Mouse (Mus musculus): Measurements from ENCODE around the gene Pstk. TPM values are rescaled to one million over a fixed set of nuclear protein-coding genes. Genes with fewer than 3 reads are reported as not detected.
"Not testable (repeated sequence)": the region's sequence is repeated elsewhere in the genome, so short reads cannot be mapped to it uniquely, and the experiment has no call there.

Pstk gene
- polyA plus RNA-seq, 1 experiment from 2014 or later = 54.8 TPM

DNA sequence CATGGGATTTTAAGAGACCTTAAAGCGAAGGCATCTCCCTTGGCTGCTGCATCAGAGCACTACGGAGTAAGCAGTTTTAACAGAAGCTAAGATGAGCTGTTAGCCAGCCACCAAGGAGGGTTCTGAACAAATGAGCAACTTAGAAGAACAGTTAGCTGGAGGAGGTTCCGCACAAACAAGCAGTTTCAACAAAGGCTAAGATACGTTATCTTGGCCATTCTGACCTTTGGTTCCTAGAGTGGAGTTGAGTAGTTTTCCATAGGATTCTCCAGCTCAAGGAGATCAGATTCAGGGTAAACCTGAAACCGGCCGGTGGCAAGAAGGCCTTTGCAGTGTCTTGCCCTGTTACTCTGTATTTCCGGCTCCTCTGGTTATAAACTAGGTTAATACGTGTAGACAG is 6.8 kb upstream of the Pstk start:
- no peak overlapping the region for H3K4me2 ChIP-seq (replicated peaks)
- WGBS = 96% methylated on average over 8 of the region's 8 CpGs
- no peak overlapping the region for H3K9ac ChIP-seq
- H3K27me3 ChIP-seq = no peaks in the 10 kb centered on the region
- peaks cover 14% of the 10 kb centered on the region for H3K4me1 ChIP-seq
- no peak overlapping the region for H3K27ac ChIP-seq
- H3K4me3 ChIP-seq = no peak overlapping the region
- H3K9me3 ChIP-seq (replicated peaks) = no peaks in the 10 kb centered on the region
- no peak for ATAC-seq (ENCODE audit: low FRiP score)
- 0 out of 2 replicates have a peak, but pooled peaks cover 2% of the 10 kb centered on the region for H3K36me3 ChIP-seq

DNA sequence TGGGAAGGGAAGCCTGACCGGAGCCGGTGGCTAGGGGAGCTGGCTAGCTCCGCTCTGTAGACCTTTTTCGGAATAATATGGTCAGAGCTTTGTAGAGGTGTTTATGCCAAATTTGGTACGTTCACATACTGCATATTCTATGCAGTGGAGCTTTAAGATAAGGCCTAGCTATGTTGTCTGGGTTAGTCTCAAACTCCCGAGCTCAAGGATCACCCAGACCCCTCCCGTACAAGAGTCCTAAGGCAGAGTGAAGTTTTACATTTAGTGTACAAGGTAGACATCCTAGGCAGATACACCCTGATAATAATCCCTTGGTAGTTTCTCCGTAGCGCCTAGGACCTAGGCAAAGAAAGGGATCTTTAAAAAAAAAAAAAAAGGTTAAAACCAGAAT is 524 bp downstream of the Pstk start:
- H3K9ac ChIP-seq = peak overlapping the region; percentile 85
- WGBS = 6% methylated on average over 9 of the region's 9 CpGs
- ATAC-seq (ENCODE audit: low FRiP score) = 0 out of 2 replicates have a peak, but pooled peaks have one; percentile 19

DNA sequence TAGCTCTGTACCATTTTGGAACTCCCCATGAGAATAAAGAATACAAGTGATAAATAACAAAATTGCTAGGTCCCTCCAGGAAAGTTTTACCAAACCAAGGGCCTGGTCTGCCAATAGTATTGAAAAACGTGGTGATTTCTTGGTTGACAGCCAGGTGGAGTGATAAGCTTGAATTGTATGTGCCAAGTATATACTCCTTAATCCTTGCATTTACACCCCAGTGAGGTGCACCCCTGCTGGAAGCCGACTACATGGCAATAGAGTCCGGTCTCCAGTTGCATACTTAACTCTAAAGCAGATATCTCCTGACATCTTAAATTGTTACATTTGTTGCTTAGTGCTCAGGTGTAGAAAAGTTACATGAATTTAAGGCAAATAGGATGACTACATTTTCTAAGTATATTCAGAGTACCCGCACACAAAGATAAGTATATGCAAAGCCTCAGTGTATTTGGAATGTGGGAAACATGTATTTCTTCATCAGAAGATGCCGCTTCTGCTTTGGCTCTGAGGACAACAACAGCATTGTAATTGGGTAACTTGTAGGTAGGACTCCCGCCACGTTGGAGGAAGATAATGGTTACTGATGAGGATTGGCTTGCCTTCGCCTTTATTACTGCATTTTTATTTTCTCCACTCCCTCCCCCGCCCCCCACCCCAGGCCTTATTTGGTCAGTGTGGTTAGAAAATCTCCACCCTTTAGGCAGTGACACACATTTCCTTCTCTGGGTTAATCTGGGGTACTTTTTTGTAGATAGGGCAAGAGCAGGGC is 1.1 kb downstream of the Pstk start:
- peak overlapping the region; percentile 79 for H3K4me2 ChIP-seq (replicated peaks)
- no peak for ATAC-seq (ENCODE audit: low FRiP score)
- H3K9me3 ChIP-seq (replicated peaks) = no peaks in the 10 kb centered on the region
- H3K4me3 ChIP-seq = peak overlapping the region; percentile 76
- 78% methylated on average over 9 of the region's 9 CpGs for WGBS
- peaks cover 5% of the 10 kb centered on the region for H3K4me1 ChIP-seq
- peak overlapping the region; percentile 85 for H3K9ac ChIP-seq
- H3K27me3 ChIP-seq = no peaks in the 10 kb centered on the region
- H3K27ac ChIP-seq = no peak overlapping the region
- H3K36me3 ChIP-seq = no peaks in the 10 kb centered on the region

More for the DNA sequence above, 524 bp downstream of the Pstk start:
- H3K27me3 ChIP-seq = no peaks in the 10 kb centered on the region
- H3K36me3 ChIP-seq = no peaks in the 10 kb centered on the region
- peak overlapping the region; percentile 79 for H3K4me2 ChIP-seq (replicated peaks)
- H3K4me3 ChIP-seq = peak overlapping the region; percentile 76
- H3K4me1 ChIP-seq = peaks cover 5% of the 10 kb centered on the region
- H3K9me3 ChIP-seq (replicated peaks) = no peaks in the 10 kb centered on the region
- H3K27ac ChIP-seq = peak overlapping the region; percentile 89

DNA sequence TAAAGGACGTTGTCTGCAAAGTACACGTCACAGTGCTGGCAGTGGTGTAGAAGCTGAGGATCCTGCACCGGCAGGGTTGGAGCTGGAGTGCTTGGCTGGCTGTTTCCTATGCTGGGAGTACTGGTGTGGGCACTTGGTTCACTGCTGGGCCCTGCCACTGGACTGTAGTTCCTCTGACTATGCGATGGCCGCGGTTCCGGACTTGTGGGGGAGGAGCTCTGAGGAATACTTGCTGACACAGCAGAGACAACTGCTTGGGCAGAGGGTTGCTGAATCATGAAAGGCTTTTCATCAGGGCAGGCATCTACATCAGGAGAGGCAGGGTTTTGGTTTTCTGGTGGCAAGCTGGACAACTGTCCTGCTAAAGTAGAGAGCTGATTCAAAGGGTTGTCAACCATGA is 20.8 kb downstream of the Pstk start:
- ATAC-seq (ENCODE audit: low FRiP score); H3K4me3 ChIP-seq; H3K27me3 ChIP-seq; H3K27ac ChIP-seq; H3K9ac ChIP-seq; H3K9me3 ChIP-seq (replicated peaks); H3K4me1 ChIP-seq; H3K4me2 ChIP-seq (replicated peaks): not testable (repeated sequence)
- 87% methylated on average over 6 of the region's 7 CpGs for WGBS
- H3K36me3 ChIP-seq = peaks cover 35% of the 10 kb centered on the region

DNA sequence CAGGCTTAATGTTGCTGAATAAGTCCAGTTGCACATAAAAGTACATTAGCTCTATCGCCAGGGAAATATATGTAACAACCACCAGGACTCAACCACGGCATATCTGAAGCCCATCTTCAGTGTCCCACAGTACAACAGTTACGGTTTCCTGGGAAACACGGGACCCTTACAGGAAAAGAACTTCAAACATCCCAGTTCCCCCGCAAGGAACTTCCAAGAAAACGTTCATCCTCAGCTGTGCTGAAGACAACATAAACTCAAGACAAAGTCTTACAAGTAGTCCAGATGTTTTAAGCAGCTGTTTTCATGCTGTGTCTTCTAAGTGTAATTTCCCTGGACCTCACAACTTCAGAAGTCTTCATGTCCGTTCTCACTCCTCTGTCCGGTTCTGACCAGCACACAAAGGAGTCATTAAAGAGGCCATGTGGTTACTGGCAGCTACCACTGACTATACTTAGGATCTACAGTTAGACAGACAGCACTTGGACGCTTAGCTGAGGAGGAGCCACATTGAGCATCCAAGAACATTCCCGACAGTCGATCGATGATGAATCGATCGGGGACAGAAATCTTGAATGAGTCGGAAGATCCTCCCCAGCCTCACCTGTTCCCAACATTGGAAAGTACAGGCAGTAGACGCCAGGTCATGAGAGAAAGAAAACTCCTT is 38.5 kb downstream of the Pstk start:
- Histone ChIP-seq H3K27me3 (no peaks in the 10 kb centered on the region), H3K9me3 (replicated peaks) (no peaks in the 10 kb centered on the region), H3K4me1 (peaks cover 19% of the 10 kb centered on the region), H3K9ac (peak overlapping the region; percentile 94), H3K4me3 (peak overlapping the region; percentile 97), H3K36me3 (no peaks in the 10 kb centered on the region), H3K27ac (0 out of 2 replicates have a peak overlapping the region, but pooled peaks have one; percentile 77), H3K4me2 (replicated peaks) (peak overlapping the region; percentile 67)
- ATAC-seq (ENCODE audit: low FRiP score) = no peak
- 8% methylated on average over 16 of the region's 16 CpGs for whole genome bisulfite sequencing

DNA sequence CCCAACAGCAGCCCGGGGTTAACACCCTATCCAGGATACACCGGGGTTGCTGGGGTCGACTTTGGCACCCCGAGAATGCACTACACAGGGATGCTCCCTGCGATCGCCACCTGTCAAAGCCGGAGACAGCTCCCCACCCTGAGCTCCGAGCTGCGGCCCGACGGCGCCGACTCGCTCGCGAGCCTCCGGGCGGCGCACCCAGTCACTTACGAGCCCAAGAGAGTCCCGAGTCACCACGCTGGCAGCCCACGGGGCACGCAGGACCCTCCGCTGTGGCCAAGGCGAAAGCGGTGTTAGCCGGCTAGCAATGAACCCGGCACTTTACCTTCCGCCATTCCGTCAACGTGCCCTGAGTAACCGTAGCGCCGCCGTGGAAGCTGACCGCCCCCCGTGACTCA is 39.0 kb downstream of the Pstk start:
- Histone ChIP-seq H3K4me2 (replicated peaks) (peak overlapping the region; percentile 67), H3K27ac (peak overlapping the region; percentile 77), H3K27me3 (no peaks in the 10 kb centered on the region), H3K4me1 (peaks cover 19% of the 10 kb centered on the region), H3K9me3 (replicated peaks) (no peaks in the 10 kb centered on the region), H3K9ac (peak overlapping the region; percentile 94), H3K36me3 (no peaks in the 10 kb centered on the region), H3K4me3 (peak overlapping the region; percentile 97)
- peak; percentile 70 for ATAC-seq (ENCODE audit: low FRiP score)
- under 1% methylated on average over 38 of the region's 38 CpGs for WGBS

DNA sequence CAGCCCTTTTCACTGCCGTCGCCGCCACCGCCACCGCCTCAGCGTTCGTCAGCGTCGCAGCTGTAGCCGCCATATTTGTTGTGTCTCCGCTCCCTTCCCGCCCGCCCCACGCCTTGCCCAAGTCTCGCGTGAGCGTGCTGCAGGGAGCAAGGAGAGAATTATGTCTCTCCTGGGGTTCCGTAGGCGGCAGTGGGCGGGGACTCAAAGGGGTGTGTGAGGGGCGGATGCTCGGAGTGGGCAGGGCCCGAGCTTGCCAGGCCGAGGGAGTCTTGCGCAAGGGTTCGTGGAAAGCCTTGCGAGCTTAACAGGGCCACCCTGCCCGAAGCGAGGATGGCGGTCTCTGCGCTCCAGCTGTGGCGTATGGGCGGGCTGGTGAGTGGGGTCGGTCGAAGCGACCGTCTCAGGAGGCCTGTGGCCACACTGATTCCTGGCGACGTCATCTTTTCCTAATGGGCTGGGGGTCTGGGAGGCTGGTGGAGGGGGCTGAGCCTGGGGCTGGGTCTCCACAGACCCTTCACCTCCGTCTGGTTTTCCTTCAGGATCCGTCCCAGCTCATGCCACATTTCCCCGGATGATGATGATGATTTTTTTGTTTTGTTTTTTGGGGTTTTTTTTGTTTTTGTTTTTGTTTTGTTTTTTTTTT is 39.6 kb downstream of the Pstk start, which contains the start of the genes Ikzf5 and Acadsb:
Gene Ikzf5, minus strand, starts transcription at position 106 of the 643 bp plus-strand sequence.
Gene Acadsb, plus strand, starts transcription at position 186 of the 643 bp plus-strand sequence.
- H3K27ac ChIP-seq = peak within 1 kb of the TSS; percentile 77
- H3K9me3 ChIP-seq (replicated peaks) = no peaks in the 10 kb centered on the region
- H3K27me3 ChIP-seq = no peaks in the 10 kb centered on the region
- peak within 1 kb of the TSS; percentile 94 for H3K9ac ChIP-seq
- peak; percentile 97 for ATAC-seq (ENCODE audit: low FRiP score)
- no peaks in the 10 kb centered on the region for H3K36me3 ChIP-seq
- H3K4me2 ChIP-seq (replicated peaks) = peak within 1 kb of the TSS; percentile 67
- H3K4me1 ChIP-seq = peaks cover 19% of the 10 kb centered on the region
- peak within 1 kb of the TSS; percentile 97 for H3K4me3 ChIP-seq
- WGBS = under 1% methylated on average over 42 of the region's 42 CpGs

DNA sequence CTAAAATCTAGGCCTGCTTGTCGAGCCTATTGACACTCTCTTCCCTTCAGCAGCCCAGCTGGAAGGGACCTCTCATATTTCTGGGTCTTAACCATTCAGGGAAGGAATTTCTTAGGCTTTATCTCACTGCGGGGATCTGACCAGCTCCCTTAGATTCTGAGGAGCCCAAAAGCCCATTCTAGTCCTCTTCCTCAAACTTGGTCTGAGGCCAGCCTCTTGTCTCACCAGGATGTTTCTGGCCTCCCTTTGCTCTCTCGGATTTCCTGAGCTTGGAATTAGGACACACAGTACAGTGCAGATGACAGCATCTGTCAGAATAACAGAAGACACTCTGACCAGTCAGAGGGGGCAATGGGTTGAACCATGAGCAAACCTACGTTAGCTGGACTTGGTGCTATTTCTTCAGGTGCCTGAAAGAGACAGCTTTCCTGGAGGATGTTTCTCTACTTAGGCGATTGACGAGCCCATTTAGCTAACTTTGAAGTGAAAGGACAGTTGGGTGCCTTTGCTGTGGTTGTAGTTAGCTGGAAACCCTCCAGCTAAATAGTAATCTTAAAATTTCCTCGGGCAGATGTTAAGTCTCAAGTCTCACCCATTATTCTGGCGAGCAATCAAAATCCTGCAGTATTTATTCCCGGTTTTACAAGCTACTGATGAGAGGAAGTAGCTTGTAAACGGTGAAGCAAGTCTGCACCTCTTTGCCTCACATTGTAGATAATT is 40.4 kb downstream of the Pstk start:
- 64% methylated on average over 10 of the region's 10 CpGs for WGBS
- Histone ChIP-seq H3K4me2 (replicated peaks) (peak overlapping the region; percentile 55), H3K9me3 (replicated peaks) (no peaks in the 10 kb centered on the region), H3K9ac (peak overlapping the region; percentile 60), H3K36me3 (no peaks in the 10 kb centered on the region), H3K27me3 (no peaks in the 10 kb centered on the region), H3K4me3 (peak overlapping the region; percentile 97), H3K4me1 (peaks cover 19% of the 10 kb centered on the region), H3K27ac (no peak overlapping the region)
- ATAC-seq (ENCODE audit: low FRiP score) = no peak

DNA sequence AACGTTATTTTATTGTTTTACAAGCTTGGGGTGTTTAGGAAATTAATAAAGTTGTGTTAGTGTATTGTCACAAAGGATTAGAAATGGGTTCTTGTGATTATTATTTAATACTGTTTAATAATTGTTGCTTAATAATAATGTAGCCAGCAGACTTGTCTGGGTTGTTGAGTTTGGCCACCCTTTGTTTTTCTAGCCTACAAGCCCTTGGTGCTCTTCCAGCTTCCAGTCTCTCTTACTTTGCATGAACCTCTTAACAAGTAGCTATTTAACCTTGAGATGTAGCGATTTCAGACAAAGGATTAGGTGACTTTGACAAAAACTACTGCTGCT is 41.0 kb downstream of the Pstk start:
- H3K9ac ChIP-seq = no peak overlapping the region
- no peaks in the 10 kb centered on the region for H3K27me3 ChIP-seq
- peak overlapping the region; percentile 55 for H3K4me2 ChIP-seq (replicated peaks)
- H3K27ac ChIP-seq = no peak overlapping the region
- ATAC-seq (ENCODE audit: low FRiP score) = no peak
- H3K4me3 ChIP-seq = no peak overlapping the region
- H3K9me3 ChIP-seq (replicated peaks) = no peaks in the 10 kb centered on the region
- 77% methylated on average over 2 of the region's 2 CpGs for whole genome bisulfite sequencing
- no peaks in the 10 kb centered on the region for H3K36me3 ChIP-seq
- peaks cover 19% of the 10 kb centered on the region for H3K4me1 ChIP-seq

DNA sequence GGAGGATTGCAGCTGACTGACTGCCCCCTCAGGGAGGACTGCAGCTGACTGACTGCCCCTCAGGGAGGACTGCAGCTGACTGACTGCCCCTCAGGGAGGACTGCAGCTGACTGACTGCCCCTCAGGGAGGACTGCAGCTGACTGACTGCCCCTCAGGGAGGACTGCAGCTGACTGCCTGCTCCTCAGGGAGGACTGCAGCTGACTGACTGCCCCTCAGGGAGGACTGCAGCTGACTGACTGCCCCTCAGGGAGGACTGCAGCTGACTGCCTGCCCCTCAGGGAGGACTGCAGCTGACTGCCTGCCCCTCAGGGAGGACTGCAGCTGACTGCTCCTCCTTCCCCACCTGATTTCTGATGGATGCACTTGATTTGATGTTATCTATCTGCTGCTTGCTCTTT is 45.8 kb downstream of the Pstk start:
- not testable (repeated sequence) for H3K27me3 ChIP-seq; H3K4me3 ChIP-seq; H3K36me3 ChIP-seq; ATAC-seq (ENCODE audit: low FRiP score); H3K27ac ChIP-seq; H3K9ac ChIP-seq; H3K9me3 ChIP-seq (replicated peaks); H3K4me1 ChIP-seq; H3K4me2 ChIP-seq (replicated peaks)

DNA sequence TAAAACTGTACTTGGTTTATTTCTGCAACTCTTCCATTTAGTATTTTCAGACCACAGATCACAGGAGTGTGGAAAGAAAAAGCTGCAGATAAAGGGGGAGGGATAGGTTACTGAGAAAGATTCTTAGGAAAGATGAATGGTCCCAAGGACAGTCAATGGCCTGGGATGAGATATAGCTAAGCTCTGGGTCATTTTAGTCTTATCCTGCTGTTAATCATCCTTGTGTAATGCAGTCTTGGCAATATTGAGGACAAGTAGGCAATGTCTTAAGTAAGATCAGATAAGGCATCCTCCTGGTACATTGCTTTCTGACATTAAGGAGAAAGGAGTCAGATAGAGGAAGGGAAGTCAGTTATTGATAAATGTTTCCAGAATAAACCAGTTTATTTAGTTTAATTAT is 46.7 kb downstream of the Pstk start:
- Histone ChIP-seq H3K9ac (no peak overlapping the region), H3K36me3 (no peaks in the 10 kb centered on the region), H3K27me3 (no peaks in the 10 kb centered on the region), H3K27ac (no peak overlapping the region), H3K9me3 (replicated peaks) (no peaks in the 10 kb centered on the region), H3K4me2 (replicated peaks) (no peak overlapping the region), H3K4me1 (no peaks in the 10 kb centered on the region), H3K4me3 (no peak overlapping the region)
- ATAC-seq (ENCODE audit: low FRiP score) = no peak

DNA sequence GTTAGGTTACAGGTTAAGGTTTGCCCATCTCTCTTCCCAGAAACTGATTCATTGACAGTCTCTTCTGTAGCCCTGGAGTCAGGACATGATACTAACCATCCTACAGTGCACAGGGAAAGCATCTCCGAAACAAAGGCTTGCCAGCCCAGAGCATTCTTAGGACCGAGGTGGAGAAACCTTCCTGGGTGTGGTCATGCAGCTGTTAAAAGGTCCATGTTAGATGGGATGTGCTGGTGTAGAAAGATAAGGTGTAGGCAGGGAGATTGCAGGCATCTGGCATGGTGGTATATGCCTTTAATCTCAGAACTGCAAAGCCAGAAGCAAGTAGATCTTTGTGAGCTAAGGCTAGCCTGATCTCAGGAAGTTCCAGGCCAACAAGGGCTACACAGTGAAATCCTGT is 54.0 kb downstream of the Pstk start:
- Histone ChIP-seq H3K9ac (no peak overlapping the region), H3K9me3 (replicated peaks) (no peaks in the 10 kb centered on the region), H3K27ac (no peak overlapping the region), H3K4me3 (no peak overlapping the region), H3K27me3 (no peaks in the 10 kb centered on the region), H3K4me1 (no peaks in the 10 kb centered on the region), H3K4me2 (replicated peaks) (no peak overlapping the region), H3K36me3 (peaks cover 17% of the 10 kb centered on the region)
- 90% methylated on average over 2 of the region's 2 CpGs for WGBS
- no peak for ATAC-seq (ENCODE audit: low FRiP score)

All from hindbrain, embryonic 12.5 days (tissue).